Mouse (Mus musculus): ENCODE measurements around the gene Lpp. TPM values are rescaled to one million over a fixed set of nuclear protein-coding genes. Genes with fewer than 3 reads are reported as not detected.
"Not testable (repeated sequence)": the region's sequence is repeated elsewhere in the genome, so short reads cannot be mapped to it uniquely, and the experiment has no call there.

Gene Lpp
- polyA plus RNA-seq, 1 experiment from 2014 or later, result 20.7 TPM

- no peak for ATAC-seq (ENCODE audit: low FRiP score, low read depth)
- no peaks in the 10 kb centered on the region for H3K9me3 ChIP-seq
- H3K4me1 ChIP-seq, result no peaks in the 10 kb centered on the region
- no peaks in the 10 kb centered on the region for H3K36me3 ChIP-seq
- no peaks in the 10 kb centered on the region for H3K27me3 ChIP-seq
- no peak overlapping the region for H3K4me3 ChIP-seq
- H3K27ac ChIP-seq (replicated peaks), result no peak overlapping the region
- WGBS, result 53% methylated on average over 1 of the region's 1 CpGs
- H3K4me2 ChIP-seq (replicated peaks), result no peak overlapping the region
- no peak overlapping the region for H3K9ac ChIP-seq (replicated peaks)
Measured at GRCm38 (mm10) chr16:24978226-24978625, 584.9 kb downstream of the Lpp start.

GRCm38 (mm10) chr16:24979391-24979790 is 586.1 kb downstream of the Lpp start:
- Histone ChIP-seq H3K4me2 (replicated peaks) (no peak overlapping the region), H3K27ac (replicated peaks) (no peak overlapping the region), H3K9me3 (no peaks in the 10 kb centered on the region), H3K36me3 (no peaks in the 10 kb centered on the region), H3K4me3 (no peak overlapping the region), H3K9ac (replicated peaks) (no peak overlapping the region), H3K4me1 (no peaks in the 10 kb centered on the region), H3K27me3 (no peaks in the 10 kb centered on the region)
- ATAC-seq (ENCODE audit: low FRiP score, low read depth), result no peak
- 65% methylated on average over 4 of the region's 4 CpGs for whole genome bisulfite sequencing

GRCm38 (mm10) chr16:24982828-24983227 is 589.5 kb downstream of the Lpp start:
- H3K4me1 ChIP-seq, result no peaks in the 10 kb centered on the region
- 80% methylated on average over 4 of the region's 4 CpGs for WGBS
- H3K27me3 ChIP-seq, result no peaks in the 10 kb centered on the region
- H3K27ac ChIP-seq (replicated peaks), result no peak overlapping the region
- H3K4me3 ChIP-seq, result no peak overlapping the region
- no peaks in the 10 kb centered on the region for H3K36me3 ChIP-seq
- H3K9ac ChIP-seq (replicated peaks), result no peak overlapping the region
- no peaks in the 10 kb centered on the region for H3K9me3 ChIP-seq
- H3K4me2 ChIP-seq (replicated peaks), result no peak overlapping the region
- ATAC-seq (ENCODE audit: low FRiP score, low read depth), result no peak

- Histone ChIP-seq H3K36me3 (no peaks in the 10 kb centered on the region), H3K27ac (replicated peaks) (no peak overlapping the region), H3K9ac (replicated peaks) (no peak overlapping the region), H3K4me2 (replicated peaks) (no peak overlapping the region), H3K27me3 (no peaks in the 10 kb centered on the region), H3K9me3 (no peaks in the 10 kb centered on the region), H3K4me1 (no peaks in the 10 kb centered on the region), H3K4me3 (no peak overlapping the region)
- WGBS, result 94% methylated on average over 11 of the region's 11 CpGs
- ATAC-seq (ENCODE audit: low FRiP score, low read depth), result no peak
Measured at GRCm38 (mm10) chr16:24990331-24990730, 597.0 kb downstream of the Lpp start.

- 79% methylated on average over 10 of the region's 10 CpGs for WGBS
- Histone ChIP-seq H3K36me3 (no peaks in the 10 kb centered on the region), H3K4me3 (no peak overlapping the region), H3K9me3 (no peaks in the 10 kb centered on the region), H3K27ac (replicated peaks) (no peak overlapping the region), H3K4me1 (no peaks in the 10 kb centered on the region), H3K27me3 (no peaks in the 10 kb centered on the region), H3K4me2 (replicated peaks) (no peak overlapping the region), H3K9ac (replicated peaks) (no peak overlapping the region)
- no peak for ATAC-seq (ENCODE audit: low FRiP score, low read depth)
Measured at GRCm38 (mm10) chr16:24991059-24991541, 597.8 kb downstream of the Lpp start.

GRCm38 (mm10) chr16:24991995-24992394 is 598.7 kb downstream of the Lpp start:
- no peak for ATAC-seq (ENCODE audit: low FRiP score, low read depth)
- WGBS, result 85% methylated on average over 3 of the region's 3 CpGs

GRCm38 (mm10) chr16:24992494-24992893 is 599.2 kb downstream of the Lpp start:
- Histone ChIP-seq H3K9ac (replicated peaks) (no peak overlapping the region), H3K27me3 (no peaks in the 10 kb centered on the region), H3K4me3 (no peak overlapping the region), H3K36me3 (no peaks in the 10 kb centered on the region), H3K4me2 (replicated peaks) (no peak overlapping the region), H3K27ac (replicated peaks) (no peak overlapping the region), H3K9me3 (no peaks in the 10 kb centered on the region), H3K4me1 (no peaks in the 10 kb centered on the region)
- WGBS, result 89% methylated on average over 11 of the region's 11 CpGs
- no peak for ATAC-seq (ENCODE audit: low FRiP score, low read depth)

More at GRCm38 (mm10) chr16:24991995-24992394, 598.7 kb downstream of the Lpp start:
- Histone ChIP-seq H3K27me3 (no peaks in the 10 kb centered on the region), H3K36me3 (no peaks in the 10 kb centered on the region), H3K4me3 (no peak overlapping the region), H3K9ac (replicated peaks) (no peak overlapping the region), H3K4me1 (no peaks in the 10 kb centered on the region), H3K9me3 (no peaks in the 10 kb centered on the region), H3K4me2 (replicated peaks) (no peak overlapping the region), H3K27ac (replicated peaks) (no peak overlapping the region)

GRCm38 (mm10) chr16:25010980-25011877 is 617.9 kb downstream of the Lpp start:
- no peaks in the 10 kb centered on the region for H3K27me3 ChIP-seq
- no peak overlapping the region for H3K4me2 ChIP-seq (replicated peaks)
- no peak overlapping the region for H3K4me3 ChIP-seq
- H3K9me3 ChIP-seq, result no peaks in the 10 kb centered on the region
- WGBS, result 80% methylated on average over 5 of the region's 5 CpGs
- H3K4me1 ChIP-seq, result peaks cover 5% of the 10 kb centered on the region; the same call in 1 of the 2 replicates
- H3K9ac ChIP-seq (replicated peaks), result no peak overlapping the region
- no peak overlapping the region for H3K27ac ChIP-seq (replicated peaks)
- no peaks in the 10 kb centered on the region for H3K36me3 ChIP-seq
- no peak for ATAC-seq (ENCODE audit: low FRiP score, low read depth)

- H3K9me3 ChIP-seq, result no peaks in the 10 kb centered on the region
- H3K4me3 ChIP-seq, result no peak overlapping the region
- no peaks in the 10 kb centered on the region for H3K36me3 ChIP-seq
- no peak overlapping the region for H3K27ac ChIP-seq (replicated peaks)
- WGBS, result 85% methylated on average over 3 of the region's 3 CpGs
- H3K9ac ChIP-seq (replicated peaks), result no peak overlapping the region
- H3K27me3 ChIP-seq, result no peaks in the 10 kb centered on the region
- ATAC-seq (ENCODE audit: low FRiP score, low read depth), result no peak
- H3K4me2 ChIP-seq (replicated peaks), result no peak overlapping the region
- peaks cover 12% of the 10 kb centered on the region; the same call in 1 of the 2 replicates for H3K4me1 ChIP-seq
Measured at GRCm38 (mm10) chr16:25012938-25013337, 619.6 kb downstream of the Lpp start.

GRCm38 (mm10) chr16:25016261-25016836 is 623.0 kb downstream of the Lpp start:
- Histone ChIP-seq H3K4me1 (peaks cover 12% of the 10 kb centered on the region; the same call in 1 of the 2 replicates), H3K27ac (replicated peaks) (no peak overlapping the region), H3K9me3 (no peaks in the 10 kb centered on the region), H3K36me3 (no peaks in the 10 kb centered on the region), H3K4me2 (replicated peaks) (no peak overlapping the region), H3K27me3 (no peaks in the 10 kb centered on the region), H3K9ac (replicated peaks) (no peak overlapping the region), H3K4me3 (no peak overlapping the region)
- no peak; the same call in 1 of the 2 replicates for ATAC-seq (ENCODE audit: low FRiP score, low read depth)
- 53% methylated on average over 4 of the region's 4 CpGs for whole genome bisulfite sequencing

- H3K9ac ChIP-seq (replicated peaks), result no peak overlapping the region
- H3K36me3 ChIP-seq, result no peaks in the 10 kb centered on the region
- no peaks in the 10 kb centered on the region for H3K9me3 ChIP-seq
- H3K4me1 ChIP-seq, result peaks cover 12% of the 10 kb centered on the region; the same call in 1 of the 2 replicates
- no peak for ATAC-seq (ENCODE audit: low FRiP score, low read depth)
- no peak overlapping the region for H3K27ac ChIP-seq (replicated peaks)
- H3K27me3 ChIP-seq, result no peaks in the 10 kb centered on the region
- no peak overlapping the region for H3K4me3 ChIP-seq
- no peak overlapping the region for H3K4me2 ChIP-seq (replicated peaks)
Measured at GRCm38 (mm10) chr16:25017046-25017445, 623.7 kb downstream of the Lpp start.

- not testable (repeated sequence) for ATAC-seq (ENCODE audit: low FRiP score, low read depth); H3K9me3 ChIP-seq
- 75% methylated on average over 2 of the region's 2 CpGs for WGBS
Measured at GRCm38 (mm10) chr16:25021743-25022359, 628.5 kb downstream of the Lpp start.

More at GRCm38 (mm10) chr16:25021743-25022359, 628.5 kb downstream of the Lpp start:
- H3K4me3 ChIP-seq; H3K9ac ChIP-seq (replicated peaks); H3K36me3 ChIP-seq; H3K4me1 ChIP-seq; H3K4me2 ChIP-seq (replicated peaks); H3K27me3 ChIP-seq; H3K27ac ChIP-seq (replicated peaks): not testable (repeated sequence)
